Mouse (Mus musculus) midbrain, embryonic 16.5 days (tissue): Measurements from ENCODE around the gene Tnni3. TPM values are rescaled to one million over a fixed set of nuclear protein-coding genes. Genes with fewer than 3 reads are reported as not detected.

Source experiments
- ATAC-seq: fragments of 200-750 bp; cut with Nextera tagmentation; 2 replicates; pipeline ENCODE4 v1.8.0; 2017; ENCODE audit warnings: moderate TSS enrichment
- H3K27ac ChIP-seq: fragments of 300-500 bp; sonication (generic); 2 replicates; pipeline ENCODE4 v1.5.1; 2014; ENCODE audit warnings: mild to moderate bottlenecking, low read length, mixed read lengths
- H3K27me3 ChIP-seq: fragments of 300-500 bp; sonication (generic); 2 replicates; pipeline ENCODE4 v1.6.1; 2014; ENCODE audit warnings: low read depth, low read length, mixed read lengths; ENCODE audit not compliant: control insufficient read depth, insufficient read depth
- H3K36me3 ChIP-seq: fragments of 300-500 bp; sonication (generic); 2 replicates; pipeline ENCODE4 v1.6.1; 2014; ENCODE audit warnings: mild to moderate bottlenecking, low read length, moderate library complexity, mixed read lengths; ENCODE audit not compliant: control insufficient read depth, insufficient read depth
- H3K4me1 ChIP-seq: fragments of 300-500 bp; sonication (generic); 2 replicates; pipeline ENCODE4 v1.6.1; 2014; ENCODE audit warnings: mild to moderate bottlenecking, low read length, mixed read lengths; ENCODE audit not compliant: control insufficient read depth, insufficient read depth
- H3K4me2 ChIP-seq: fragments of 300-500 bp; sonication (generic); 2 replicates; pipeline ENCODE4 v1.6.1; 2014; ENCODE audit warnings: mild to moderate bottlenecking, low read length, mixed read lengths
- H3K4me3 ChIP-seq: fragments of 300-500 bp; sonication (generic); 2 replicates; pipeline ENCODE4 v1.5.1; 2014; ENCODE audit warnings: low read depth, mild to moderate bottlenecking, low read length, moderate library complexity, mixed read lengths
- H3K9ac ChIP-seq: fragments of 300-500 bp; sonication (generic); 2 replicates; pipeline ENCODE4 v1.6.1; 2014; ENCODE audit warnings: low read depth, low read length, mixed read lengths
- H3K9me3 ChIP-seq: fragments of 300-500 bp; sonication (generic); replicated peaks from 2 replicates; pipeline ENCODE4 v1.6.1; 2014; ENCODE audit warnings: mild to moderate bottlenecking, low read length, mixed read lengths; ENCODE audit not compliant: control insufficient read depth, poor library complexity, severe bottlenecking
- WGBS: fragments of 180-500 bp; shearing (Covaris S2); extraction: QIAGEN DNeasy Blood & Tissue Kit; methylation state at CpG from one replicate; pipeline ENCODE4 v1.1.7; 2014; 5-methylcytosine and 5-hydroxymethylcytosine counted together
- polyA plus RNA-seq: library from polyadenylated mRNA; unstranded; fragments of >200 nt; fragmentation: Nextera tagmentation; extraction: Ambion mirVana; gene quantifications from 2 replicates; pipeline ENCODE4 v1.2.1, GENCODE M21; 2015

Tnni3 gene
- polyA plus RNA-seq, 1 experiment from 2014 or later = 1.8 TPM

- Histone ChIP-seq H3K9me3 (no peaks in the 10 kb centered on the region), H3K27ac (peak overlapping the region; percentile 13; the same call in 1 of the 2 replicates), H3K9ac (peak overlapping the region; percentile 61), H3K27me3 (peaks cover 3% of the 10 kb centered on the region; the same call in 1 of the 2 replicates), H3K36me3 (no peaks in the 10 kb centered on the region), H3K4me2 (peak overlapping the region; percentile 62), H3K4me3 (peak overlapping the region; percentile 35), H3K4me1 (peaks cover 10% of the 10 kb centered on the region)
- peak; percentile 95 for ATAC-seq
- WGBS = 20% methylated on average over 40 of the region's 40 CpGs
Observed at GRCm38 (mm10) chr7:4526341-4527301, 2.6 kb upstream of the Tnni3 start.

GRCm38 (mm10) chr7:4523205-4524130 lies 561 bp downstream of the Tnni3 start:
- Histone ChIP-seq H3K36me3 (no peaks in the 10 kb centered on the region), H3K4me2 (no peak overlapping the region), H3K4me3 (no peak overlapping the region), H3K27ac (no peak overlapping the region), H3K9ac (no peak overlapping the region), H3K9me3 (no peaks in the 10 kb centered on the region), H3K27me3 (peaks cover 8% of the 10 kb centered on the region; the same call in 1 of the 2 replicates), H3K4me1 (peaks cover 13% of the 10 kb centered on the region)
- 89% methylated on average over 33 of the region's 33 CpGs for WGBS
- no peak for ATAC-seq

- Histone ChIP-seq H3K27me3 (peaks cover 8% of the 10 kb centered on the region; the same call in 1 of the 2 replicates), H3K9me3 (no peaks in the 10 kb centered on the region), H3K9ac (no peak overlapping the region), H3K4me3 (no peak overlapping the region), H3K36me3 (no peaks in the 10 kb centered on the region), H3K27ac (no peak overlapping the region), H3K4me1 (peaks cover 13% of the 10 kb centered on the region), H3K4me2 (no peak overlapping the region)
- no peak for ATAC-seq
- WGBS = 83% methylated on average over 6 of the region's 6 CpGs
Observed at GRCm38 (mm10) chr7:4522292-4522691, 1.7 kb downstream of the Tnni3 start.

DNA sequence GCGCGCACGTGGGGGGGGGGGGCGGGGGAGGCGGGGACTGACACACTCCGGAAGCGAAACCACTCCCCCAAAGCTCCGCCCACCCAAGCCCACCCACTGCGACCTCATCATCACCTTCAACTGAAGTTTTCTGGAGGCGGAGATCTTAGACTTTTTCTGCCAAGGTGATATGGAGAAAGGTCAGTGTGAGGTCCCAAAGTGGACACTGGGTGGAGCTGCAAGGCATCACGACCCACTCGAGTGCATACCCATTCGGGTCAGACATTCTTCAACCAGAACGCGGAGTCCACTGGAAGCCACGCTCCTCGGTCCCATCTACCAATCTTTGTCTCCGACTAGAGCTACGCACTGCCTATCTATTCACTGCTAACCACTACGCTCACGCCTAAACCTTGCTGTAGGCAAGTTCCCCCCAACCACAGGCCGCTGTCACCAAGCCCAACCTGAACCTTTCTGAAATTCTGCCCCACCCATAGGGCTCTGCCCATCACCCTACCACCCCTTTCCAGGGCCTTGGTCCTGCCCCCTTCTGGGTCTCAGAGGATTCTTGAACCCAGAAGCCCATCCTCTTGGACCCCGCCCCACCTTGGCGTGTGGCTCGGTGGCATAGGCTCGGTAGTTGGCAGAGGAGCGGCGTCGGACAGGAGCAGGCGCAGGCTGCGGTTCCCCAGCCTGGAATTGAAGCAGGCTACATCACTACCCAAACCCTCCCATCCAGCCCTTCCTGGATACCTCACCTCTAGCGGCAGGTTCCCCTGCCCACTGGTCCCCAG lies 2.6 kb downstream of the Tnni3 start:
- Histone ChIP-seq H3K4me1 (peaks cover 6% of the 10 kb centered on the region), H3K4me2 (peak overlapping the region; percentile 47), H3K27ac (no peak overlapping the region), H3K27me3 (peaks cover 8% of the 10 kb centered on the region; the same call in 1 of the 2 replicates), H3K9me3 (no peaks in the 10 kb centered on the region), H3K4me3 (peak overlapping the region; percentile 17), H3K9ac (0 out of 2 replicates have a peak overlapping the region, but pooled peaks have one; percentile 14), H3K36me3 (no peaks in the 10 kb centered on the region)
- WGBS = 35% methylated on average over 32 of the region's 32 CpGs
- ATAC-seq = no peak

GRCm38 (mm10) chr7:4518487-4518886 lies 5.5 kb downstream of the Tnni3 start:
- Histone ChIP-seq H3K27ac (no peak overlapping the region), H3K4me2 (no peak overlapping the region), H3K9me3 (no peaks in the 10 kb centered on the region), H3K4me1 (peaks cover 4% of the 10 kb centered on the region; the same call in 1 of the 2 replicates), H3K4me3 (no peak overlapping the region), H3K27me3 (peaks cover 8% of the 10 kb centered on the region; the same call in 1 of the 2 replicates), H3K36me3 (no peaks in the 10 kb centered on the region), H3K9ac (no peak overlapping the region)
- ATAC-seq = no peak
- 87% methylated on average over 1 of the region's 1 CpGs for WGBS

DNA sequence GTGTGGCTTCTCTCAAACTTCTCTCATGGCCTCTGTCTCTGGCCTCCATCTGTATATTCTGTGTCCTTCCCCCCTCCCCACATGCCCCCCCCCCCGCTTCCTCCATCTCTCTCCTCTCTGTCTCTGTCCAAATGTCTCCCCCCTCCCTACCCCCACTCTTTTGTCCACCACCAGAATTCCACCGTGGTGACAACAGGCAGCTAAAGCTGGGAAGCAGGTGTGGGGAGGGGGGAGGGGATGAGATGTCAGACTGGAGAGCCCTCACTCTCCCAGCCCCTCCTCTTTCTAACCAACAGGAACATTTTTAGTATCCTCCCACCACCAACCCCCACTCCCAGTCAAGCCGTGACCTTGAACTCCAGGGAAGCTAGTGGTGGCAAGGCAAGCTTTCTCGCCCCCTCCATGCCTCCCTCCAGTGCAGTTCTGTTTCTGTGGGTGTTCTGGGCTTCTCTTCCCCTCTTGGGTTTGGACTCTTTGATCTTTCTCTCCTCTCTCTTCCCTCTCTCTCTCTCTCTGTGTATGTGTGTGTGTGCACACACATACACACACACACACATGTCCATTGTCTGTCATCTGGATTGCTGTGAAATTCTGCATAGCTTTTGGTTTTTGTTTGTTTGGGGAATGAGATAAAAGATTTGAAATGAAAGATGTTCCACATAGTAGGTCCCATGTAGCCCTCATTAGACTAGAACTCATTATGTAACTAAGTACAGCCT lies 7.5 kb downstream of the Tnni3 start, which contains the start of gene Tnnt1:
Tnnt1 (minus strand) TSS at position 51 of the 719 bp plus-strand sequence.
- H3K36me3 ChIP-seq = no peaks in the 10 kb centered on the region
- H3K4me2 ChIP-seq = no peak within 1 kb of the TSS
- 12% methylated on average over 3 of the region's 4 CpGs for WGBS
- peaks cover 4% of the 10 kb centered on the region; the same call in 1 of the 2 replicates for H3K4me1 ChIP-seq
- peaks cover 3% of the 10 kb centered on the region; the same call in 1 of the 2 replicates for H3K27me3 ChIP-seq
- H3K4me3 ChIP-seq = no peak within 1 kb of the TSS
- no peaks in the 10 kb centered on the region for H3K9me3 ChIP-seq
- H3K9ac ChIP-seq = no peak within 1 kb of the TSS
- H3K27ac ChIP-seq = no peak within 1 kb of the TSS
- no peak for ATAC-seq

GRCm38 (mm10) chr7:4515853-4516252 lies 8.2 kb downstream of the Tnni3 start:
- no peak for ATAC-seq
- WGBS = 52% methylated on average over 6 of the region's 6 CpGs

More at GRCm38 (mm10) chr7:4515853-4516252, 8.2 kb downstream of the Tnni3 start:
- H3K4me3 ChIP-seq = no peak overlapping the region
- H3K36me3 ChIP-seq = no peaks in the 10 kb centered on the region
- H3K4me2 ChIP-seq = no peak overlapping the region
- H3K4me1 ChIP-seq = peaks cover under 1% of the 10 kb centered on the region; the same call in 1 of the 2 replicates
- no peaks in the 10 kb centered on the region; the same call in 1 of the 2 replicates for H3K27me3 ChIP-seq
- no peak overlapping the region for H3K27ac ChIP-seq
- H3K9me3 ChIP-seq = no peaks in the 10 kb centered on the region
- H3K9ac ChIP-seq = no peak overlapping the region
